8 mouse cellular contexts compared by ENCODE assay signal in genomic region chr11:5995989-5996388, GRCm38 (mm10). TPM values are rescaled to one million over a fixed set of nuclear protein-coding genes. Genes with fewer than 3 reads are reported as not detected.
A peak's percentile ranks its signal among the peaks of the same experiment; 100 is the strongest.
DNase-seq lines count a peak whose midpoint lies in the region; ATAC-seq and TF ChIP-seq lines count a peak whose summit lies in the region.

No protein-coding gene starts in this region.

- WGBS in neural tube, embryonic 15.5 days: 17% methylated on average over 8 of the region's 8 CpGs
- 17% methylated on average over 8 of the region's 8 CpGs for WGBS in kidney, embryonic 16.5 days
- WGBS in liver, embryonic 14.5 days (ENCODE audit: insufficient replicate concordance): 10% methylated on average over 8 of the region's 8 CpGs
- whole genome bisulfite sequencing in neural tube, embryonic 13.5 days: 21% methylated on average over 8 of the region's 8 CpGs

- H3K4me1 ChIP-seq in neural tube, embryonic 15.5 days: peaks cover 14% of the 10 kb centered on the region
- peaks cover 16% of the 10 kb centered on the region for H3K4me1 ChIP-seq in kidney, embryonic 16.5 days (ENCODE audit: insufficient read depth, low read length)
- peaks cover 0 to 8% of the 10 kb centered on the region in 2 experiments; a peak in 2 of 4 replicates for H3K4me1 ChIP-seq in liver, embryonic 14.5 days (replicated peaks; ENCODE audit: control insufficient read depth in 2 of 2, insufficient read depth in 2 of 2, low read length in 1 of 2)
- H3K4me1 ChIP-seq in neural tube, embryonic 13.5 days (replicated peaks): peaks cover 16% of the 10 kb centered on the region

- no peak overlapping the region for H3K4me3 ChIP-seq in neural tube, embryonic 15.5 days (replicated peaks)
- no peak overlapping the region for H3K4me3 ChIP-seq in kidney, embryonic 16.5 days (ENCODE audit: low read length)
- H3K4me3 ChIP-seq in liver, embryonic 14.5 days (ENCODE audit: insufficient read depth in 1 of 2, low read depth in 2 of 2, low read length in 2 of 2): no peak overlapping the region
- no peak overlapping the region for H3K4me3 ChIP-seq in neural tube, embryonic 13.5 days

- H3K27ac ChIP-seq in neural tube, embryonic 15.5 days (replicated peaks): no peak overlapping the region
- no peak overlapping the region for H3K27ac ChIP-seq in kidney, embryonic 16.5 days (ENCODE audit: low read length)
- H3K27ac ChIP-seq in liver, embryonic 14.5 days: no peak overlapping the region
- H3K27ac ChIP-seq in neural tube, embryonic 13.5 days (replicated peaks): no peak overlapping the region

- no peak overlapping the region for H3K9ac ChIP-seq in neural tube, embryonic 15.5 days (replicated peaks)
- no peak overlapping the region for H3K9ac ChIP-seq in kidney, embryonic 16.5 days (replicated peaks; ENCODE audit: low read length)
- H3K9ac ChIP-seq in liver, embryonic 14.5 days (replicated peaks): no peak overlapping the region
- no peak overlapping the region for H3K9ac ChIP-seq in neural tube, embryonic 13.5 days

- no peaks in the 10 kb centered on the region for H3K9me3 ChIP-seq in neural tube, embryonic 15.5 days (replicated peaks)
- no peaks in the 10 kb centered on the region for H3K9me3 ChIP-seq in kidney, embryonic 16.5 days (ENCODE audit: low read length)
- no peaks in the 10 kb centered on the region for H3K9me3 ChIP-seq in liver, embryonic 14.5 days (ENCODE audit: control insufficient read depth, low read length)
- H3K9me3 ChIP-seq in neural tube, embryonic 13.5 days: no peaks in the 10 kb centered on the region

- DNase-seq in neural tube, embryonic 10.5 days (ENCODE audit: extremely low spot score, low spot score): peak; percentile 88
- peak; percentile 93 for DNase-seq in embryo, embryonic 10.5 days (ENCODE audit: low spot score)
- DNase-seq in heart, adult 8-10 months (ENCODE audit: low spot score): peak; percentile 88
- DNase-seq in liver, embryonic 14.5 days (ENCODE audit: low read depth in 3 of 3, low spot score in 3 of 3): peak; percentile 33 to 45 (median 40)
- DNase-seq in testis, postnatal 10 days (ENCODE audit: low spot score): peak; percentile 92

- H3K27me3 ChIP-seq in neural tube, embryonic 15.5 days (replicated peaks): no peaks in the 10 kb centered on the region
- H3K27me3 ChIP-seq in kidney, embryonic 16.5 days (ENCODE audit: insufficient read depth, low read length): no peaks in the 10 kb centered on the region
- no peaks in the 10 kb centered on the region for H3K27me3 ChIP-seq in liver, embryonic 14.5 days (ENCODE audit: control insufficient read depth, insufficient read depth, low read length)
- H3K27me3 ChIP-seq in neural tube, embryonic 13.5 days: no peaks in the 10 kb centered on the region

- H3K4me2 ChIP-seq in neural tube, embryonic 15.5 days: no peak overlapping the region
- H3K4me2 ChIP-seq in kidney, embryonic 16.5 days (replicated peaks; ENCODE audit: low read depth, low read length): no peak overlapping the region
- H3K4me2 ChIP-seq in liver, embryonic 14.5 days (ENCODE audit: low read depth): no peak overlapping the region
- no peak overlapping the region for H3K4me2 ChIP-seq in neural tube, embryonic 13.5 days

- peak; percentile 94 for TF ChIP-seq CTCF in liver, embryonic 14.5 days (IDR thresholded peaks at IDR 0.05; ENCODE audit: low read depth)

- H3K36me3 ChIP-seq in neural tube, embryonic 15.5 days: peaks cover 17% of the 10 kb centered on the region
- H3K36me3 ChIP-seq in kidney, embryonic 16.5 days (ENCODE audit: insufficient read depth, low read length): no peaks in the 10 kb centered on the region
- H3K36me3 ChIP-seq in liver, embryonic 14.5 days (replicated peaks; ENCODE audit: control insufficient read depth, insufficient read depth, low read depth): no peaks in the 10 kb centered on the region
- no peaks in the 10 kb centered on the region for H3K36me3 ChIP-seq in neural tube, embryonic 13.5 days

- TF ChIP-seq EP300 in liver, embryonic 14.5 days (IDR thresholded peaks at IDR 0.05; ENCODE audit: low read depth): no peak

- no peak for ATAC-seq in neural tube, embryonic 15.5 days (ENCODE audit: low FRiP score)
- ATAC-seq in kidney, embryonic 16.5 days (ENCODE audit: low FRiP score, low TSS enrichment): peak; percentile 49
- ATAC-seq in liver, embryonic 14.5 days (ENCODE audit: insufficient read depth): 0 out of 2 replicates have a peak, but pooled peaks have one; percentile 40
- peak; percentile 22; the same call in 1 of the 2 replicates for ATAC-seq in neural tube, embryonic 13.5 days (ENCODE audit: low read depth)

RNA-seq across cellular contexts. Expression of gene Ykt6, which starts 40.5 kb away (rescaled TPM):
- 84.9 and 87.1 TPM in 2 replicates for polyA plus RNA-seq in neural tube, embryonic 15.5 days (2015; fragmentation: Nextera tagmentation; extraction: Ambion mirVana)
- 10 to 100 TPM; 54.8 to 67.3 (median 62.1) TPM for total RNA-seq in heart, adult 8-10 months (2022)
- 56.1 and 61.8 TPM in 2 replicates for polyA plus RNA-seq in kidney, embryonic 16.5 days (2015; fragmentation: Nextera tagmentation; extraction: Ambion mirVana)
- polyA plus RNA-seq in liver, embryonic 14.5 days (2012; rRNA removed): 14.9 and 18.7 TPM in 2 replicates
- polyA plus RNA-seq in liver, embryonic 14.5 days (2014; fragmentation: Nextera tagmentation; extraction: Ambion mirVana): 9.6 and 10.1 TPM in 2 replicates
- polyA plus RNA-seq in neural tube, embryonic 13.5 days (2015; fragmentation: Nextera tagmentation; extraction: Ambion mirVana): 68.9 and 71.2 TPM in 2 replicates

RNA-seq across cellular contexts. Expression of gene Gck, which starts 46.1 kb away (rescaled TPM):
- polyA plus RNA-seq in neural tube, embryonic 15.5 days (2015; fragmentation: Nextera tagmentation; extraction: Ambion mirVana): 3.4 and 4.2 TPM in 2 replicates
- 10 to 100 TPM; 15.2 to 30.8 (median 18.1) TPM for total RNA-seq in heart, adult 8-10 months (2022)
- 1.7 and 2.0 TPM in 2 replicates for polyA plus RNA-seq in kidney, embryonic 16.5 days (2015; fragmentation: Nextera tagmentation; extraction: Ambion mirVana)
- 0.04 and 0.15 TPM in 2 replicates for polyA plus RNA-seq in liver, embryonic 14.5 days (2012; rRNA removed)
- 0.08 and 0.20 TPM in 2 replicates for polyA plus RNA-seq in liver, embryonic 14.5 days (2014; fragmentation: Nextera tagmentation; extraction: Ambion mirVana)
- polyA plus RNA-seq in neural tube, embryonic 13.5 days (2015; fragmentation: Nextera tagmentation; extraction: Ambion mirVana): 3.0 and 3.3 TPM in 2 replicates

Comparison
In these comparisons a context has a peak if more than half of its experiments do, and no peak if none do; other contexts are left out.
1. DNase-seq: peak in every context shown above with its lines; median percentile 93 in embryo, embryonic 10.5 days; 92 in testis, postnatal 10 days; 88 in neural tube, embryonic 10.5 days; 88 in heart, adult 8-10 months; 40 in liver, embryonic 14.5 days.